Mouse (Mus musculus) monocyte, adult 59 days (primary cell): Measurements from ENCODE around the gene Slc16a12. TPM values are rescaled to one million over a fixed set of nuclear protein-coding genes. Genes with fewer than 3 reads are reported as not detected.

Experiments
- total RNA-seq, 2 experiments: library from RNA; stranded (reverse); gene quantifications; one replicate each; pipeline ENCODE4 v1.2.4; 2023

The Slc16a12 gene
- total RNA-seq: not detected

GRCm38 (mm10) chr19:34746688-34747504, at the start of gene Slc16a12:
Gene Slc16a12 (minus strand): TSS chr19:34747289.

DNA sequence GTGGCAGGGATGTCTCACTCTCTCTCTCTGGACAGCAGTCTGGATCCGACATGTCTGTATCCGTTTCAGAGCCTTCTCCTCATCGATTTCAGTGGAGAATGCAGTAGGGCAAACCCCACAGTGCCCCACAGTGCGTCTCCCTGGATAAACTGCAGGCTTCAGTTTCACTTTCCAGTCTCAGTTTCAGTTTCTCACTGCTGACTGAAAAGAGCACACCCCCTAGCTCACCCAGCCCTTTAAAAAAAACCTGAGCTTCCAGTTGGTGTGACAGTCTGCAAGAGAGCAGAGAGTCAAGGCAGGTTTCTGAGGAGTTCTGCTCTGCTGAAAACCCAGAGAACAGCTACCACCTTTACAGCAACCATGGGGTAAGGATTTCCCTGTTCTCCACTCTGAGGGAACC, 106.5 kb downstream of the Slc16a12 start, which contains the start of the genes Ifit1bl2 and Ifit1:
Gene Ifit1bl2, minus strand, starts transcription at position 121 of the 400 bp plus-strand sequence.
Gene Ifit1, plus strand, starts transcription at position 249 of the 400 bp plus-strand sequence.

Other genes starting within 250 kb of the Slc16a12 start
- gene Lipa, start 219.8 kb downstream of the Slc16a12 start, total RNA-seq: 100 to 1,000 TPM; 208 to 214 TPM
- 1 to 10 TPM; 4.5 to 7.3 TPM for gene Ifit2, start 196.6 kb downstream of the Slc16a12 start, total RNA-seq
- gene Ifit3, start 163.8 kb downstream of the Slc16a12 start, total RNA-seq: 10 to 100 TPM; 13.7 to 20.3 TPM
- gene Ifit1bl1, start 145.3 kb downstream of the Slc16a12 start, total RNA-seq: 1 to 10 TPM; 1.9 to 2.8 TPM
- gene Ifit3b, start 139.3 kb downstream of the Slc16a12 start, total RNA-seq: 1 to 10 TPM; 3.1 to 5.5 TPM
- gene Ifit1bl2, start 106.5 kb downstream of the Slc16a12 start, total RNA-seq: not detected
- gene Ifit1, start 106.4 kb downstream of the Slc16a12 start, total RNA-seq: 1 to 10 TPM; 2.6 to 4.7 TPM
- 1 to 10 TPM; 3.3 to 4.5 TPM for gene Pank1, start 132.2 kb upstream of the Slc16a12 start, total RNA-seq
- 1 to 10 TPM; 1.9 to 3.6 TPM for gene Kif20b, start 175.1 kb upstream of the Slc16a12 start, total RNA-seq